Mouse (Mus musculus): Measurements from ENCODE around the gene C5ar2.

The C5ar2 gene

DNA sequence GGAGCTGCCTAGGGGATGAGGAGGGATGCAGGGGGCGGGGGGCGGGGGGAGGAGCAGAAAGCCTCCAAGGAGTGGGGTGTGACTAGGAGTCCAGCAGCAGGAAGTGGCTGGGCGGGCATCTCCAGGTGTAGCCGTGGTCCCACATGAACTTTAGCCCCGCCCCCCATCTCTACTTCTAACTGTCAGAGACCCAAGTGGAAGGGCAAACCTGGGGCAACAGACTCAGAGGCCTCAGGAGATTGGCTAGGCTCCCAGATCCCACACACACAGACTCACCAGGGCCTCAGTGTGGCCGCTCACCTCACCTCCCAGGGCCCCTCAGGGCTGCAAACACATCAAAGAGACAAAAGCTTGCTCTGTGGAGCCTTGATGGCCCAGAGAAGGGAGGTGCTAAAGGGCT, 47.3 kb downstream of the C5ar2 start:
- DNase-seq = no peak

DNA sequence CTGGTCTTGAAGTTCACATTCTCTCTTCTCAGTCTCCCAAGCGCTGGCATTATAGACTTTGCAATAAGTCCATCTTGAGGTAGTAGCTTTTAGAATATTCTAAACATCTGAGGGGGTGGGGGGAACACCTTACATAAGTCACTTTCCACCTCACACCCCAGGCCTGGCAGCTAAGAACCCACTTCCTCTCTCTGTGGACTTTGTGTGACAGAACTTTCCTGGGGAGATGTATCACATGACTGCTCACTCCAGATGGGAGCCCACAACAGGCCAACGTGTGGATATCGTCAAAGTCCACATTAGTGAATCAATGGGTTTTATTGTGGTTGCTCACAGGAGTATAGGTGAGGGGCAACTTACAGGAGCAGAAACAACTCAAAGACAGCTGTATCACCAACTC, 50.3 kb downstream of the C5ar2 start:
- DNase-seq = no peak

DNA sequence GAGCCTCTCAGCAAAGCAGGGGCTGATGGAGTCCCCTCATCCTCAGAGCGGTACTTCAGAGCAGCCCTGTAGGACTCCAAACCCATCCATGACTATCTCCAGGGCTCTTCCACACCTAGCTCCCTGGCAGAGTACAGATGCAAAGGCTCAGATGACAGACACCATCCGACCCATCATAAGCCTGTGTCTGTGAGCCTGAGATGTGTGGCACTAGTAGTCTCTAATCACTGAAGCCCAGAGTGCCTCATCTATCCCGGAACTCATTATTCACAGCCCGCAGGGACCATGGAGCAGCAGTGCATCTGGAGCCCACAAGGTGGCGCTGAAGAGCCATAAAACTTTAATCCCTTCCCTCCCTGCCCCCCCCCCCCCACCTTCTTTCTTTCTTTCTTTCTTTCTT, 51.6 kb downstream of the C5ar2 start:
- peak; percentile 72 for DNase-seq

DNA sequence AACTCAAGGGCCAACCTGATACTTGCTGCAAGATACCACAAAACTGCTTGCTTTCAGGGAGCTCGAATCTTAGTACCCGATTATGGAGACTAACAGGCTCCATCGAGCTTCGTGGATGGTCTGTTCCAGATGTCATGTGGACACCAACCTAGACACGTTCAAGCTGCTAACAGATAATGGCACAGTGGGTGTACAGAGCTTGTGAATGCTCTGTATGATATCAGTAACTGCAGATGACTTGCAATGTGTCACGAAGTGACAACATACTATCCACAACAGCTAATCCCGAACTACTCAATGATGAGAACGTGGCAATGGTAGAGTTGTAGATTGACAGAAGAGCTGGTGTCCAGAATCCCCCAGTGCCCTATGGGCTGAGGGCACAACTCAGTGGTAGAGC, 56.5 kb downstream of the C5ar2 start:
- no peak for DNase-seq
